In genomic region chr7:79440035-79440434, GRCm38 (mm10) we compare ENCODE assay signal across 25 mouse cellular contexts. TPM values are rescaled to one million over a fixed set of nuclear protein-coding genes. Genes with fewer than 3 reads are reported as not detected.
DNase-seq lines count a peak whose midpoint lies in the region; ATAC-seq lines count a peak whose summit lies in the region.
"Had no signal": no experiment of that assay in that cellular context is flagged by ENCODE, and none has a peak within 500 bp of the region (broad histone marks: within the 10 kb centered on the region; RNA-seq: fewer than 3 reads in every experiment).

No protein-coding gene starts in this region.

- no peak for ATAC-seq in heart, embryonic 12.5 days (ENCODE audit: insufficient number of reproducible peaks, low FRiP score)
- ATAC-seq in megakaryocyte, adult 5-6 weeks (ENCODE audit: poor library complexity, severe bottlenecking), result no peak
- ATAC-seq in midbrain, embryonic 13.5 days, result no peak
- ATAC-seq: forebrain, embryonic 14.5 days; forebrain, embryonic 16.5 days; Patski had no signal

- no peak overlapping the region for H3K4me3 ChIP-seq in heart, embryonic 12.5 days
- peak overlapping the region; percentile 11 for H3K4me3 ChIP-seq in megakaryocyte, embryonic 14.5 days (replicated peaks)
- H3K4me3 ChIP-seq in midbrain, embryonic 13.5 days (replicated peaks), result no peak overlapping the region
- H3K4me3 ChIP-seq: embryonic facial prominence, embryonic 13.5 days; embryonic facial prominence, embryonic 15.5 days; erythroblast, embryonic 14.5 days; forebrain, embryonic 10.5 days; forebrain, embryonic 12.5 days had no signal

- no peak overlapping the region for H3K9ac ChIP-seq in heart, embryonic 12.5 days
- H3K9ac ChIP-seq in midbrain, embryonic 13.5 days (replicated peaks), result no peak overlapping the region
- H3K9ac ChIP-seq: embryonic facial prominence, embryonic 13.5 days; embryonic facial prominence, embryonic 15.5 days; forebrain, embryonic 12.5 days had no signal

- H3K4me1 ChIP-seq in heart, embryonic 12.5 days (replicated peaks), result no peaks in the 10 kb centered on the region
- H3K4me1 ChIP-seq in megakaryocyte, embryonic 14.5 days, result peaks cover 12% of the 10 kb centered on the region
- H3K4me1 ChIP-seq in midbrain, embryonic 13.5 days (replicated peaks), result no peaks in the 10 kb centered on the region
- H3K4me1 ChIP-seq: embryonic facial prominence, embryonic 13.5 days; embryonic facial prominence, embryonic 15.5 days; forebrain, embryonic 10.5 days; forebrain, embryonic 12.5 days had no signal

- no peak overlapping the region for H3K27ac ChIP-seq in heart, embryonic 12.5 days (ENCODE audit: poor library complexity, severe bottlenecking)
- no peak overlapping the region for H3K27ac ChIP-seq in midbrain, embryonic 13.5 days
- H3K27ac ChIP-seq: embryonic facial prominence, embryonic 13.5 days; embryonic facial prominence, embryonic 15.5 days; forebrain, embryonic 10.5 days; forebrain, embryonic 12.5 days had no signal

- no peaks in the 10 kb centered on the region for H3K27me3 ChIP-seq in heart, embryonic 12.5 days (replicated peaks)
- no peaks in the 10 kb centered on the region for H3K27me3 ChIP-seq in megakaryocyte, embryonic 14.5 days (replicated peaks)
- H3K27me3 ChIP-seq in midbrain, embryonic 13.5 days, result no peaks in the 10 kb centered on the region
- H3K27me3 ChIP-seq: embryonic facial prominence, embryonic 13.5 days; embryonic facial prominence, embryonic 15.5 days; forebrain, embryonic 12.5 days; Patski had no signal

- peak; percentile 78 for DNase-seq in heart, adult 11 months
- DNase-seq in ZHBTc4 (ENCODE audit: low read depth, low spot score), result peak; percentile 22
- DNase-seq: adrenal gland, adult 8-10 months; adrenal gland, postnatal 14 days; cerebellum, adult 11 months; cerebellum, adult 18-20 months; cerebellum, adult 8-10 months; cerebellum, adult 9-11 months; cerebellum, postnatal 14 days; cerebellum, postnatal 36 days; embryo, embryonic 11 days had no signal

- 74% methylated on average over 2 of the region's 2 CpGs for WGBS in heart, embryonic 12.5 days
- 79% methylated on average over 2 of the region's 2 CpGs for WGBS in midbrain, embryonic 13.5 days

- H3K9me3 ChIP-seq in heart, embryonic 12.5 days (replicated peaks), result no peaks in the 10 kb centered on the region
- peaks cover 9% of the 10 kb centered on the region for H3K9me3 ChIP-seq in megakaryocyte, embryonic 14.5 days
- H3K9me3 ChIP-seq in midbrain, embryonic 13.5 days, result no peaks in the 10 kb centered on the region
- H3K9me3 ChIP-seq: embryonic facial prominence, embryonic 13.5 days; embryonic facial prominence, embryonic 15.5 days; forebrain, embryonic 10.5 days; forebrain, embryonic 12.5 days; G1E had no signal

- H3K4me2 ChIP-seq in heart, embryonic 12.5 days, result no peak overlapping the region
- H3K4me2 ChIP-seq in midbrain, embryonic 13.5 days (replicated peaks), result no peak overlapping the region
- H3K4me2 ChIP-seq: embryonic facial prominence, embryonic 13.5 days; embryonic facial prominence, embryonic 15.5 days; forebrain, embryonic 12.5 days had no signal

- H3K36me3 ChIP-seq in heart, embryonic 12.5 days, result peaks cover 41% of the 10 kb centered on the region
- H3K36me3 ChIP-seq in megakaryocyte, embryonic 14.5 days (replicated peaks; ENCODE audit: low read length), result peaks cover 63% of the 10 kb centered on the region
- peaks cover 25% of the 10 kb centered on the region for H3K36me3 ChIP-seq in midbrain, embryonic 13.5 days

RNA-seq across cellular contexts. Expression of gene Polg, which starts 26.1 kb away (rescaled TPM):
- polyA plus RNA-seq in heart, embryonic 12.5 days (2016; fragmentation: Nextera tagmentation; extraction: Ambion mirVana), result 37.9 and 39.6 TPM in 2 replicates
- 10.2 and 32.6 TPM in 2 replicates for polyA plus RNA-seq in megakaryocyte, embryonic 14.5 days (2012; ENCODE audit: insufficient read depth, low replicate concordance)
- 18.9 and 26.5 TPM in 2 replicates for total RNA-seq in megakaryocyte, adult 5-6 weeks (2015)
- total RNA-seq in megakaryocyte, adult 5-6 weeks (2017), result 61.2 and 71.9 TPM in 2 replicates
- 22.0 and 23.8 TPM in 2 replicates for polyA plus RNA-seq in midbrain, embryonic 13.5 days (2015; fragmentation: Nextera tagmentation; extraction: Ambion mirVana)

RNA-seq across cellular contexts. Expression of gene Fanci, which starts 48.3 kb away (rescaled TPM):
- 12.0 and 12.2 TPM in 2 replicates for polyA plus RNA-seq in heart, embryonic 12.5 days (2016; fragmentation: Nextera tagmentation; extraction: Ambion mirVana)
- polyA plus RNA-seq in megakaryocyte, embryonic 14.5 days (2012; ENCODE audit: insufficient read depth, low replicate concordance), result 0.40 TPM in 1 of 2 replicates, not detected in the other
- total RNA-seq in megakaryocyte, adult 5-6 weeks (2015), result 8.0 and 9.2 TPM in 2 replicates
- total RNA-seq in megakaryocyte, adult 5-6 weeks (2017), result 19.2 and 19.6 TPM in 2 replicates
- 4.9 and 5.3 TPM in 2 replicates for polyA plus RNA-seq in midbrain, embryonic 13.5 days (2015; fragmentation: Nextera tagmentation; extraction: Ambion mirVana)

RNA-seq across cellular contexts. Expression of gene Rlbp1, which starts 53.2 kb away (rescaled TPM):
- polyA plus RNA-seq in heart, embryonic 12.5 days (2016; fragmentation: Nextera tagmentation; extraction: Ambion mirVana), result not detected in 2 replicates
- not detected in 2 replicates for polyA plus RNA-seq in megakaryocyte, embryonic 14.5 days (2012; ENCODE audit: insufficient read depth, low replicate concordance)
- not detected in 2 replicates for total RNA-seq in megakaryocyte, adult 5-6 weeks (2015)
- not detected in 2 replicates for total RNA-seq in megakaryocyte, adult 5-6 weeks (2017)
- 6.3 and 7.5 TPM in 2 replicates for polyA plus RNA-seq in midbrain, embryonic 13.5 days (2015; fragmentation: Nextera tagmentation; extraction: Ambion mirVana)
- total RNA-seq: adrenal gland, postnatal 14 days; common myeloid progenitor, adult 5-6 weeks; G1E had no signal
- polyA plus RNA-seq: erythroblast, embryonic 14.5 days; G1E; Patski had no signal
